Mouse (Mus musculus) cerebellum, adult 2 months (tissue): Measurements from ENCODE around the gene 1700037H04Rik.

Source experiments
- CTCF ChIP-seq: fragments of 200-500 bp; IDR thresholded peaks from 2 replicates; pipeline ENCODE4 v1.5.1; 2011; ENCODE audit warnings: low read depth, mild to moderate bottlenecking, control low read depth, low read length, moderate library complexity, borderline replicate concordance; ENCODE audit not compliant: insufficient read depth
- POLR2A ChIP-seq: fragments of 200-500 bp; IDR thresholded peaks from 2 replicates; pipeline ENCODE4 v1.6.1; 2011; ENCODE audit warnings: low read length, control low read depth, borderline replicate concordance; ENCODE audit not compliant: insufficient read depth

DNA sequence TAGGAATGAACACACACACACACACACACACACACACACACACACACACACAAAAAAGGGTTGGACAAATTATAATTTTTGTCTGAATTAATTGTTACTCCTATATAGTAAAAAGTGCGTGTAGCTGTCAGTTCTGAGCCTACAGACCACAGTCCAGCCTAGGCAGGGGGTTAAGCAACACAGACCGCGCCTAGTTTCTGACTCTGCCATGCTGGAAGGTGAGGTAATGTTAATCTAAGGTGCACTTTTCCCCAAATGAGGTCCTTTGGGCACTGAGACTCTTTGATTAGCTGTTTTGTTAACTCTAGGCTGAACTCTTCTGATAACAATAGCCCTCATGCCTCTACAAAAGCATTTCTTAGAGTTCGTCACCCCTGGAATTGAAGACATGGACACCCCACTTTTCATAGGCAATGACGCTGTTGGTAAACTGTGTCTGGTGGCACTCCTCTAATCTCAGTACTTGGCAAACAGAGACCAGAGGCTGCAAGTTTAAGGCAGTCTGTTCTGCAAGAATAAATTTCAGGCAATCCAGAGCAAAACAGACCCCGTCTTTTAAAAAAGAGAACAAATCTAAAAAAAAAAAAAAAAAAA, 44.0 kb upstream of the 1700037H04Rik start:
- no peak for TF ChIP-seq POLR2A
- no peak for TF ChIP-seq CTCF
